Mouse (Mus musculus): ENCODE results near the gene Rbm7. TPM values are rescaled to one million over a fixed set of nuclear protein-coding genes. Genes with fewer than 3 reads are reported as not detected.
A peak's percentile ranks its signal among the peaks of the same experiment; 100 is the strongest.

The Rbm7 gene
- total RNA-seq, 1 experiment from 2014 or later, result 126 TPM

- no peak for ATAC-seq (ENCODE audit: extremely low read depth, insufficient number of reproducible peaks, low FRiP score, poor library complexity, severe bottlenecking)
Measured at GRCm38 (mm10) chr9:48444821-48445220, 50.3 kb downstream of the Rbm7 start.

GRCm38 (mm10) chr9:48443873-48444272 lies 51.2 kb downstream of the Rbm7 start:
- ATAC-seq (ENCODE audit: extremely low read depth, insufficient number of reproducible peaks, low FRiP score, poor library complexity, severe bottlenecking), result peak; percentile 68; the same call in 1 of the 2 replicates

Other genes starting within 250 kb of the Rbm7 start
- gene Nxpe2, start 141.8 kb downstream of the Rbm7 start, total RNA-seq (2017), result 14.4 and 20.1 TPM in 2 replicates
- 44.6 and 51.6 TPM in 2 replicates for gene Rexo2, start 14.7 kb downstream of the Rbm7 start, total RNA-seq (2017)
- gene Gm5617, start 143 bp upstream of the Rbm7 start, total RNA-seq (2017), result 8.1 and 10.1 TPM in 2 replicates
- gene Nnmt, start 109.9 kb upstream of the Rbm7 start, total RNA-seq (2017), result not detected in 2 replicates

All from neutrophil, adult 5-6 weeks (primary cell).